Comparison of ENCODE assay signal across 8 mouse cellular contexts in genomic region chr9:88439238-88439600, GRCm38 (mm10). TPM values are rescaled to one million over a fixed set of nuclear protein-coding genes. Genes with fewer than 3 reads are reported as not detected.
A peak's percentile ranks its signal among the peaks of the same experiment; 100 is the strongest.
DNase-seq lines count a peak whose midpoint lies in the region; ATAC-seq and TF ChIP-seq lines count a peak whose summit lies in the region.

No protein-coding gene starts in this region.

- no peaks in the 10 kb centered on the region for H3K27me3 ChIP-seq in lung, postnatal 0 days (replicated peaks; ENCODE audit: insufficient read depth, low read length)
- no peaks in the 10 kb centered on the region for H3K27me3 ChIP-seq in limb, embryonic 11.5 days (ENCODE audit: control insufficient read depth, insufficient read depth, low read length)

- no peak for TF ChIP-seq CTCF in lung, postnatal 0 days (IDR thresholded peaks at IDR 0.05)
- TF ChIP-seq CTCF in embryonic fibroblast, embryonic 13.5 days (IDR thresholded peaks at IDR 0.05; ENCODE audit: borderline replicate concordance, insufficient read depth, low read length): no peak
- no peak for TF ChIP-seq CTCF in olfactory bulb, adult 2 months (IDR thresholded peaks at IDR 0.05; ENCODE audit: insufficient read depth, low read depth, low read length)

- H3K27ac ChIP-seq in lung, postnatal 0 days (ENCODE audit: low read length): peak overlapping the region; percentile 92
- peak overlapping the region; percentile 75 for H3K27ac ChIP-seq in embryonic fibroblast, embryonic 13.5 days (ENCODE audit: insufficient read depth, low read length)
- H3K27ac ChIP-seq in limb, embryonic 11.5 days (replicated peaks; ENCODE audit: low read depth, low read length): peak overlapping the region; percentile 53; the same call in 1 of the 2 replicates
- peak overlapping the region; percentile 35 for H3K27ac ChIP-seq in olfactory bulb, adult 2 months (ENCODE audit: insufficient read depth, low read depth, low read length)

- peak overlapping the region; percentile 32; the same call in 1 of the 2 replicates for H3K9ac ChIP-seq in lung, postnatal 0 days (replicated peaks; ENCODE audit: low read depth)
- H3K9ac ChIP-seq in limb, embryonic 11.5 days (ENCODE audit: low read length): peak overlapping the region; percentile 74

- no peaks in the 10 kb centered on the region for H3K36me3 ChIP-seq in lung, postnatal 0 days (ENCODE audit: insufficient read depth, low read length)
- H3K36me3 ChIP-seq in limb, embryonic 11.5 days (ENCODE audit: control insufficient read depth, insufficient read depth, low read length): no peaks in the 10 kb centered on the region

- under 1% methylated on average over 17 of the region's 17 CpGs for WGBS in lung, postnatal 0 days
- WGBS in limb, embryonic 11.5 days: under 1% methylated on average over 17 of the region's 17 CpGs
- under 1% methylated on average over 17 of the region's 17 CpGs for WGBS in olfactory bulb, adult 2 months

- peak overlapping the region; percentile 89 for H3K4me2 ChIP-seq in lung, postnatal 0 days (replicated peaks; ENCODE audit: low read depth, low read length)
- peak overlapping the region; percentile 89 for H3K4me2 ChIP-seq in limb, embryonic 11.5 days (ENCODE audit: low read depth, severe bottlenecking)

- no peak for TF ChIP-seq EP300 in lung, postnatal 0 days (IDR thresholded peaks at IDR 0.05)

- DNase-seq in lung, postnatal 0 days (ENCODE audit: low spot score): no peak
- no peak for DNase-seq in lung, adult 18-20 months
- no peak for DNase-seq in limb, embryonic 11.5 days (ENCODE audit: low spot score)
- no peak for DNase-seq in right cerebral cortex, postnatal 25 days
- no peak for DNase-seq in embryo, embryonic 9.5 days (ENCODE audit: extremely low spot score)
- DNase-seq in frontal cortex, postnatal 25 days (ENCODE audit: low spot score in 2 of 2): no peak

- H3K9me3 ChIP-seq in lung, postnatal 0 days (ENCODE audit: low read length): no peaks in the 10 kb centered on the region
- H3K9me3 ChIP-seq in limb, embryonic 11.5 days (ENCODE audit: control insufficient read depth, low read length): no peaks in the 10 kb centered on the region

- peaks cover 5% of the 10 kb centered on the region; the same call in 1 of the 2 replicates for H3K4me1 ChIP-seq in lung, postnatal 0 days (ENCODE audit: insufficient read depth, low read depth, low read length)
- H3K4me1 ChIP-seq in embryonic fibroblast, embryonic 13.5 days (ENCODE audit: control insufficient read depth, insufficient read depth, low read length): peaks cover 2% of the 10 kb centered on the region
- no peaks in the 10 kb centered on the region for H3K4me1 ChIP-seq in limb, embryonic 11.5 days (ENCODE audit: control insufficient read depth, insufficient read depth, low read length)
- H3K4me1 ChIP-seq in olfactory bulb, adult 2 months (ENCODE audit: control insufficient read depth, insufficient read depth, low read length): peaks cover 4% of the 10 kb centered on the region

- peak overlapping the region; percentile 80 for H3K4me3 ChIP-seq in lung, postnatal 0 days (ENCODE audit: low read depth, low read length)
- peak overlapping the region; percentile 72 for H3K4me3 ChIP-seq in embryonic fibroblast, embryonic 13.5 days (ENCODE audit: insufficient read depth, low read length)
- peak overlapping the region; percentile 64 for H3K4me3 ChIP-seq in limb, embryonic 11.5 days (ENCODE audit: low read depth, low read length)
- peak overlapping the region; percentile 69 for H3K4me3 ChIP-seq in olfactory bulb, adult 2 months (ENCODE audit: insufficient read depth, low read depth, low read length)

- no peak for TF ChIP-seq POLR2A in embryonic fibroblast, embryonic 13.5 days (IDR thresholded peaks at IDR 0.05; ENCODE audit: low read depth, low read length)
- no peak for TF ChIP-seq POLR2A in olfactory bulb, adult 2 months (IDR thresholded peaks at IDR 0.05; ENCODE audit: insufficient read depth, low read depth, low read length)

- peak; percentile 25 for ATAC-seq in lung, postnatal 0 days
- ATAC-seq in limb, embryonic 11.5 days (ENCODE audit: insufficient number of reproducible peaks, low FRiP score, low TSS enrichment, low read depth): no peak

RNA-seq across cellular contexts. Expression of gene Snx14, which starts 0.5 kb away (rescaled TPM):
- polyA plus RNA-seq in lung, postnatal 0 days (2015; fragmentation: Nextera tagmentation; extraction: Ambion mirVana): 20.3 and 23.3 TPM in 2 replicates
- 33.9 and 34.3 TPM in 2 replicates for polyA plus RNA-seq in embryonic fibroblast, embryonic 13.5 days (2011; ENCODE audit: insufficient read length, low read depth, missing spikeins)
- 19.8 and 21.5 TPM in 2 replicates for polyA plus RNA-seq in limb, embryonic 11.5 days (2014; fragmentation: Nextera tagmentation; extraction: Ambion mirVana)
- not detected in 2 replicates for polyA plus RNA-seq in olfactory bulb, adult 2 months (2012; ENCODE audit: insufficient read depth, insufficient read length, low replicate concordance, missing spikeins)

RNA-seq across cellular contexts. Expression of gene Gm20537, which starts 17.2 kb away (rescaled TPM):
- not detected in 2 replicates for polyA plus RNA-seq in lung, postnatal 0 days (2015; fragmentation: Nextera tagmentation; extraction: Ambion mirVana)
- 12.3 and 19.7 TPM in 2 replicates for polyA plus RNA-seq in embryonic fibroblast, embryonic 13.5 days (2011; ENCODE audit: insufficient read length, low read depth, missing spikeins)
- polyA plus RNA-seq in limb, embryonic 11.5 days (2014; fragmentation: Nextera tagmentation; extraction: Ambion mirVana): 0.61 and 1.0 TPM in 2 replicates
- polyA plus RNA-seq in olfactory bulb, adult 2 months (2012; ENCODE audit: insufficient read depth, insufficient read length, low replicate concordance, missing spikeins): not detected in 2 replicates

RNA-seq across cellular contexts. Expression of gene Syncrip, which starts 43.2 kb away (rescaled TPM):
- polyA plus RNA-seq in lung, postnatal 0 days (2015; fragmentation: Nextera tagmentation; extraction: Ambion mirVana): 36.0 and 38.8 TPM in 2 replicates
- 240 and 252 TPM in 2 replicates for polyA plus RNA-seq in embryonic fibroblast, embryonic 13.5 days (2011; ENCODE audit: insufficient read length, low read depth, missing spikeins)
- polyA plus RNA-seq in limb, embryonic 11.5 days (2014; fragmentation: Nextera tagmentation; extraction: Ambion mirVana): 138 and 146 TPM in 2 replicates
- 280 TPM in 1 of 2 replicates, not detected in the other for polyA plus RNA-seq in olfactory bulb, adult 2 months (2012; ENCODE audit: insufficient read depth, insufficient read length, low replicate concordance, missing spikeins)

Comparison
In these comparisons a context has a peak if more than half of its experiments do, and no peak if none do; other contexts are left out.
1. H3K27ac ChIP-seq: peak in every context shown above with its lines; median percentile 92 in lung, postnatal 0 days; 75 in embryonic fibroblast, embryonic 13.5 days; 53 in limb, embryonic 11.5 days; 35 in olfactory bulb, adult 2 months.
2. RNA of gene Snx14, which starts 0.5 kb away (polyA plus RNA-seq): 33.9 to 34.3 TPM in embryonic fibroblast, embryonic 13.5 days, 19.8 to 21.5 TPM in limb, embryonic 11.5 days and 20.3 to 23.3 TPM in lung, postnatal 0 days; not detected in olfactory bulb, adult 2 months; every median in the first group is over 10 times any median in the second.
3. Peak in every context shown above with its lines, with median percentiles within 50 percentile points of each other: H3K4me3 ChIP-seq.